Mouse (Mus musculus) midbrain, postnatal 0 days (tissue): ENCODE measurements at regions not wholly inside any gene's neighbourhood (a gene's known extent, or its start where the extent isn't known, plus 50 kb on each side); places are given as distances from the start of the nearest gene placed in this dataset.

Source experiments
- ATAC-seq: fragments of 200-750 bp; cut with Nextera tagmentation; 2 replicates; pipeline ENCODE4 v1.8.0; 2017; ENCODE audit warnings: moderate number of reproducible peaks, mild to moderate bottlenecking, moderate TSS enrichment, moderate library complexity; ENCODE audit not compliant: low FRiP score
- DNase-seq: peaks from one replicate; pipeline ENCODE4 v3.0.0-alpha.2; 2015; ENCODE audit warnings: low spot score
- H3K27ac ChIP-seq: fragments of 300-500 bp; sonication (generic); 2 replicates; pipeline ENCODE4 v1.5.1; 2014; ENCODE audit warnings: low read depth, mild to moderate bottlenecking, low read length, mixed read lengths
- H3K27me3 ChIP-seq: fragments of 300-500 bp; sonication (generic); 2 replicates; pipeline ENCODE4 v1.6.1; 2014; ENCODE audit warnings: low read length, control low read depth, mixed read lengths; ENCODE audit not compliant: insufficient read depth
- H3K36me3 ChIP-seq: fragments of 300-500 bp; sonication (generic); 2 replicates; pipeline ENCODE4 v1.6.1; 2014; ENCODE audit warnings: low read length, control low read depth, mixed read lengths; ENCODE audit not compliant: insufficient read depth
- H3K4me1 ChIP-seq: fragments of 300-500 bp; sonication (generic); 2 replicates; pipeline ENCODE4 v1.6.1; 2014; ENCODE audit warnings: mild to moderate bottlenecking, control low read depth, antibody characterized with exemption, low read length, mixed read lengths; ENCODE audit not compliant: insufficient read depth
- H3K4me2 ChIP-seq: fragments of 300-500 bp; sonication (generic); 2 replicates; pipeline ENCODE4 v1.6.1; 2014; ENCODE audit warnings: low read depth, mild to moderate bottlenecking, low read length, mixed read lengths; ENCODE audit not compliant: poor library complexity, severe bottlenecking
- H3K4me3 ChIP-seq: fragments of 300-500 bp; sonication (generic); 2 replicates; pipeline ENCODE4 v1.5.1; 2014; ENCODE audit warnings: low read depth, mild to moderate bottlenecking, low read length, moderate library complexity
- H3K9ac ChIP-seq: fragments of 300-500 bp; sonication (generic); replicated peaks from 2 replicates; pipeline ENCODE4 v1.6.1; 2014; ENCODE audit warnings: mild to moderate bottlenecking, low read length, moderate library complexity, mixed read lengths; ENCODE audit not compliant: poor library complexity, severe bottlenecking
- H3K9me3 ChIP-seq: fragments of 300-500 bp; sonication (generic); 2 replicates; pipeline ENCODE4 v1.6.1; 2016; ENCODE audit warnings: low read length, control low read depth
- CTCF ChIP-seq: IDR thresholded peaks from 2 replicates; pipeline ENCODE4 v1.5.1; 2016; ENCODE audit warnings: antibody characterized with exemption, mild to moderate bottlenecking
- WGBS: fragments of 180-500 bp; shearing (Covaris S2); extraction: QIAGEN DNeasy Blood & Tissue Kit; methylation state at CpG from one replicate; pipeline ENCODE4 v1.1.7; 2014; 5-methylcytosine and 5-hydroxymethylcytosine counted together

DNA sequence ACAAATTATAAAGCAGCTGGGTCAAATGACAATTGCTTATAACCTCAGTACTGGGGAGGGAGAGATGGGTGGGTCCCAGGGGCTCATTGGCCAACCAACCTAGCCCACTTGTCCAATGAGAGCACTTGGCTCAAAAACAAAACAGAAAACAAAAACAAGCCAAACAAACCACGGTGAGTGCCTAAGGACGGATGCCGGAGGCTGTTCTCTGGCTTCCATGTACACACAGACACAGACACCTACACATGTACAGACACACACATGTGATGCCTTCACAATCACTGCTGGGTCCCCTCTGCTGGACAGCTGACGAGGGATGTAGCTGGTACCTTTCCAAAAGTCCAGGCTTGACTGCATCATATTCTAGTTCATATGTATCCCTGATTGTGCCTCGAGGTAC is 212.0 kb downstream of the Bcl2l11 start:
- H3K27ac ChIP-seq, result no peak overlapping the region
- no peak for TF ChIP-seq CTCF
- DNase-seq (no peak), ATAC-seq (no peak)
- no peaks in the 10 kb centered on the region for H3K36me3 ChIP-seq
- no peaks in the 10 kb centered on the region for H3K4me1 ChIP-seq
- no peak overlapping the region for H3K9ac ChIP-seq
- no peak overlapping the region for H3K4me2 ChIP-seq
- no peaks in the 10 kb centered on the region for H3K9me3 ChIP-seq
- no peaks in the 10 kb centered on the region for H3K27me3 ChIP-seq
- 94% methylated on average over 5 of the region's 5 CpGs for WGBS
- H3K4me3 ChIP-seq, result no peak overlapping the region

DNA sequence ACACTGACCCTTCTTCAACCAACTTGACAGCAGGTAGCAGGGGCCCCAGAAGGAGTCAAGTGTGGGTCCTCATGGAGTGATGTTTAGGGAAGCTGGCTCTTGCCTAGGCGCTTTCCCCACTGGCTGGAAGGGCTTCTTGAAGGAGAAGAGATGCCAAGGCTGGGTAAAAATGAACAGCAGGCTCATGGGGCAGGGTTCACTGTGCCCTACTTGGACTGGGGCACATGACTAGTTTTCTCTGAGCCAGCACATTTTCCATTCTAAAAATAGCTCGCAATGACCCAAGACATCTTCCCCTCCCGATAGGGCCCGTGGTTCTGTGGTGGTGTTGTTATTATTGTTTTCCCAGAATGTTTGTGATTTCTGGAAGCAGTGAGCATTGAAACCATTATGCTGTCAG is 212.6 kb downstream of the Bcl2l11 start:
- DNase-seq, result no peak
- no peaks in the 10 kb centered on the region for H3K4me1 ChIP-seq
- no peaks in the 10 kb centered on the region for H3K27me3 ChIP-seq
- H3K9me3 ChIP-seq, result no peaks in the 10 kb centered on the region
- WGBS, result 88% methylated on average over 4 of the region's 4 CpGs
- H3K36me3 ChIP-seq, result no peaks in the 10 kb centered on the region
- no peak overlapping the region for H3K4me3 ChIP-seq
- TF ChIP-seq CTCF, result no peak
- no peak overlapping the region for H3K9ac ChIP-seq
- ATAC-seq, result no peak
- no peak overlapping the region for H3K27ac ChIP-seq
- no peak overlapping the region for H3K4me2 ChIP-seq

DNA sequence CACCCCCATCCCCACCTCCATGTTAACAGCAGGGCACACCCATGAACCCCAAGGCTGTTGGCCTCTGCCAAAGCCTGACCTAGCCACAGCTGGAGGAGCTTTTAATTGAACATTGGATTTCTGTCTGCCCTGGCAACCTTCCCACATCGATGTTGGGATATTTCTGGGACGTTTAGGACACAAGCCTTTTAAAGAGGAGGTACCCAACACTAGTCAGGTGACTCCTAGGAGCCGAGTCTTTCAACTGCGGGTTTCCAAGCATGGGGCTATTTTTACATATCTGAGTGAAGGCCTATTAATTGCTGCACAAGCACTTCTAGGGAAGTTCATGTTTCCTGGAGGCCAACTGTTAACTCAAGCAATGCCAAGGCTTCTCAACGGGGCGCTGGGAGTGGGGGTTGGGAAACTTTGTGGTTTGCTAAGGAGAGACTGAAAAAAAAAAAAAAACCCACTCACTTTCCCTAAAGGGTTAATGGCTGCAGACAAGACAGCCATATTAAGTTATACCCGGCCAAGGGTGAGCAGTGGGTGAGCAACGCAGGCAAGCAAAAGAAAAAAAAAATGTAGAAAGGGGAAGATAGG is 213.3 kb downstream of the Bcl2l11 start:
- H3K4me3 ChIP-seq, result no peak overlapping the region
- H3K4me1 ChIP-seq, result no peaks in the 10 kb centered on the region
- DNase-seq (peak; percentile 29), ATAC-seq (no peak)
- no peak overlapping the region for H3K4me2 ChIP-seq
- H3K27ac ChIP-seq, result no peak overlapping the region
- no peaks in the 10 kb centered on the region for H3K9me3 ChIP-seq
- no peaks in the 10 kb centered on the region for H3K36me3 ChIP-seq
- no peak for TF ChIP-seq CTCF
- no peak overlapping the region for H3K9ac ChIP-seq
- H3K27me3 ChIP-seq, result no peaks in the 10 kb centered on the region
- 28% methylated on average over 8 of the region's 8 CpGs for WGBS

DNA sequence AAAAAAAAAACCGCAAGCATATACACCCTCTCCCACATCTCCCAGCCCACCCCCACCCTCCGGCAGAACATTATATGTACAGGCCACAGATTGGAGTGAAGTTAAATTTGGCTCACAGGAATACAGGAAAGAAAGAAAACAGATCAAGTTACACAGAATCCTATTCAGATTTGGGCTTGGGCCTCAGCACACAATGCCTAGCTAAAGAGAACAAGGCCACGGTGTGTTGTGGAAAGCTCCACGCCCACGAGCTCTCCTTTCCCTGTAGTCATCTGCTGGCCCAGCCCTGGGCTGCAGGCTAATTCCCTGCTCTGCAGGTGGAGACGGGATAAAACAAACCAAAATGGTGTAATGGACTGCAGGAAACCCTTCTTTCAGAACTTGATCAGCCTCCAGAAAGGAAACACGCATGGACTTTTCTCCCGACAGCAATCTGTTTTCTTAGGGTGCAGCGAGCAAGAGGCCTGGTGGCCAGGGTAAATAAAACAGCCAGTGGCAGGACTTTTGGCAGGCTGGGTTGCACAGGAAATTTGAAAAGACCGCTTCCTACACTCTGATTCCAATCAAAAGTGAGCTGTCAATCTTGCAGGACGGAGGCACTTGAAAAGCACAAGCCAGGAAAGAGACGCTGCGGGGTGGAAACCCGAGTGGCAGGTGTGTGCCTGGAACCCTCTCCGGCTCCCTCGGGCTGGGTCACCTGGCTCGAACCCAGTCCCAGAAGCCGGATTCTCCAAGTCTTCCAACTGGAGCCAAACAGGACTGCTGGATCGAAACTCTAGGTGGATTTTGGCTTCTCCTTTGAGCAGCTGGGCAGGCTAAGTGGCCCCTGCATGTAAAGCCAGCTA is 214.0 kb downstream of the Bcl2l11 start:
- no peaks in the 10 kb centered on the region for H3K27me3 ChIP-seq
- no peak for ATAC-seq
- WGBS, result 46% methylated on average over 19 of the region's 19 CpGs
- no peaks in the 10 kb centered on the region for H3K9me3 ChIP-seq
- no peak overlapping the region for H3K27ac ChIP-seq
- no peak overlapping the region for H3K4me3 ChIP-seq
- H3K9ac ChIP-seq, result no peak overlapping the region
- no peaks in the 10 kb centered on the region for H3K4me1 ChIP-seq
- no peak overlapping the region for H3K4me2 ChIP-seq
- H3K36me3 ChIP-seq, result no peaks in the 10 kb centered on the region
- TF ChIP-seq CTCF, result no peak
- no peak for DNase-seq

DNA sequence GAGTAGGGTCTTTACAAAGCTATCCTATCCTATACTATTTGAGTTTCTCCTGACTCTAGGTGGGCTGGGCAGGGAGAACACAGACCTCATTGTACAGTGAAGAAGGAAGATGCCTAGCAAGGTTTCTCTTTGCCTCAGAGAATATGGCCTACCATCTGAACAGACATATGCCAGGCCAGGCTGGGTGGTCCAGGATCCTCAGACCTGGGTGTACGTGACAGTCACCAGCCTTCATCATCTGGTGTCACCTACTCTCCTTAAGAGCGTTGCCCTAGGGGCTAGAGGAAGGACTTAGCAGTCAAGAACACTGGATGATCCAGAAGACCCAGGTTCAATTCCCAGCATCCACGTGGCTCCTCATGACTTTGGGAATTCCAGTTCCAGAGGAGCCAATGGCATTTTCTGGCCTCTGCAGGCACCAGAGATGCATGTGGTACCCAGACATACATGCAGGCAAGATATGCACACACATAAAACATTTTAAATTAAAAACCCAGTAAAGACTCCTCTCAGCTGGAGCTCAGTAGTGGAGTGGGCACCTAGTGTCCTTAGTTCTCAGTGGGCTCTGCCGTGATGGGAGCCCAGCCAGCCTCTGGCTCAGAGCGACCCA is 214.9 kb downstream of the Bcl2l11 start:
- ATAC-seq (no peak), DNase-seq (no peak)
- Histone ChIP-seq H3K27ac (no peak overlapping the region), H3K4me3 (no peak overlapping the region), H3K4me2 (no peak overlapping the region), H3K9me3 (no peaks in the 10 kb centered on the region), H3K27me3 (no peaks in the 10 kb centered on the region), H3K4me1 (no peaks in the 10 kb centered on the region), H3K9ac (no peak overlapping the region), H3K36me3 (no peaks in the 10 kb centered on the region)
- TF ChIP-seq CTCF, result no peak
- WGBS, result 93% methylated on average over 5 of the region's 5 CpGs

DNA sequence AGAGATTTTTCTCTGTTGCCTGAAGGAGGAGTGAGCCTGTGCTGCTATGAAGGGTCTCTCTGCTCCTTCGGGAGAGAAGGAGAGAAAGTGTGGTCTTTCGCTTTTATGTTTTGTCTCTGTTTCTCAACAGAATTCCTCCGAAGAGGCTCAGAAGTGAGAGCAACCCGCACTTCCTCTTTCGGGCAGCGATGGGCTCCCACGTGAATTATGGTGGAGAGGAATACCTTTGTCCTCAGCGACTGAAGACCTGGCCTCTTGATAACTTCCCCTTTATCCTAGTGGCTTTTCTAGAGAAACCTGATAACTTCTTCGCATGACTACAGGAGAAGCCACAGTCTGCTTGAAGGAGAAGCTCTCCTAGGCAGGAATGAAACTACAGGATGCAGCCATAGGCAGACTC is 216.4 kb downstream of the Bcl2l11 start:
- Histone ChIP-seq H3K9me3 (no peaks in the 10 kb centered on the region), H3K4me2 (no peak overlapping the region), H3K36me3 (no peaks in the 10 kb centered on the region), H3K27ac (no peak overlapping the region), H3K4me3 (no peak overlapping the region), H3K4me1 (no peaks in the 10 kb centered on the region), H3K27me3 (no peaks in the 10 kb centered on the region), H3K9ac (no peak overlapping the region)
- WGBS, result 87% methylated on average over 9 of the region's 9 CpGs
- ATAC-seq (no peak), DNase-seq (no peak)
- no peak for TF ChIP-seq CTCF
